Mouse (Mus musculus) lung, adult 2 months (tissue): ENCODE data around the gene Spata16. TPM values are rescaled to one million over a fixed set of nuclear protein-coding genes. Genes with fewer than 3 reads are reported as not detected.
"Not testable (repeated sequence)": the region's sequence is repeated elsewhere in the genome, so short reads cannot be mapped to it uniquely, and the experiment has no call there.

Source experiments
- DNase-seq: peaks from one replicate; pipeline ENCODE4 v3.0.0; 2022
- H3K4me1 ChIP-seq: fragments of 200-500 bp; 2 replicates; pipeline ENCODE4 v1.6.1; 2011; ENCODE audit warnings: low read length; ENCODE audit not compliant: control insufficient read depth, insufficient read depth
- H3K4me3 ChIP-seq: fragments of 200-500 bp; replicated peaks from 2 replicates; pipeline ENCODE3; 2011; ENCODE audit warnings: low read depth, mild to moderate bottlenecking, control low read depth, low read length; ENCODE audit errors: extremely low read depth
- CTCF ChIP-seq: fragments of 200-500 bp; IDR thresholded peaks from 2 replicates; pipeline ENCODE4 v1.5.1; 2011; ENCODE audit warnings: mild to moderate bottlenecking, low read length, control low read depth; ENCODE audit not compliant: insufficient read depth
- POLR2A ChIP-seq: fragments of 200-500 bp; IDR thresholded peaks from 2 replicates; pipeline ENCODE4 v1.6.1; 2011; ENCODE audit warnings: low read depth, mild to moderate bottlenecking, control low read depth, low read length, borderline replicate concordance; ENCODE audit errors: extremely low read depth
- WGBS: fragments of 180-500 bp; shearing (Covaris S2); methylation state at CpG from one replicate; pipeline ENCODE4 v1.1.7; 2018; 5-methylcytosine and 5-hydroxymethylcytosine counted together
- polyA plus RNA-seq: library from polyadenylated mRNA; depleted of rRNA; stranded (reverse); fragments of >200 nt; gene quantifications from 2 replicates; pipeline ENCODE4 v1.2.3, GENCODE M21; 2012; rRNA removed

Spata16 gene
- not detected in 2 replicates for polyA plus RNA-seq

GRCm38 (mm10) chr3:26637402-26637801 is at the start of gene Spata16:
Gene Spata16, plus strand, starts transcription at chr3:26637620.
- Histone ChIP-seq H3K4me1 (no peaks in the 10 kb centered on the region), H3K4me3 (no peak within 1 kb of the TSS)
- no peak for TF ChIP-seq CTCF
- no peak for TF ChIP-seq POLR2A
- no peak for DNase-seq
- WGBS = 63% methylated on average over 11 of the region's 11 CpGs

- no peak for DNase-seq
- no peak overlapping the region for H3K4me3 ChIP-seq
- TF ChIP-seq CTCF (no peak), POLR2A (no peak)
- no peaks in the 10 kb centered on the region for H3K4me1 ChIP-seq
- WGBS = 76% methylated on average over 1 of the region's 1 CpGs
Measured at GRCm38 (mm10) chr3:26604861-26605260, 32.6 kb upstream of the Spata16 start.

- no peak for TF ChIP-seq CTCF
- no peak for TF ChIP-seq POLR2A
- DNase-seq = no peak
- 78% methylated on average over 5 of the region's 5 CpGs for WGBS
- Histone ChIP-seq H3K4me3 (no peak overlapping the region), H3K4me1 (no peaks in the 10 kb centered on the region)
Measured at GRCm38 (mm10) chr3:26608531-26608930, 28.9 kb upstream of the Spata16 start.

GRCm38 (mm10) chr3:26639214-26639613 is 1.8 kb downstream of the Spata16 start:
- WGBS = 66% methylated on average over 9 of the region's 9 CpGs
- no peak for TF ChIP-seq CTCF
- no peak for TF ChIP-seq POLR2A
- no peaks in the 10 kb centered on the region for H3K4me1 ChIP-seq

GRCm38 (mm10) chr3:26639851-26640250 is 2.4 kb downstream of the Spata16 start:
- H3K4me1 ChIP-seq = no peaks in the 10 kb centered on the region
- H3K4me3 ChIP-seq = no peak overlapping the region
- TF ChIP-seq POLR2A (no peak), CTCF (no peak)
- 86% methylated on average over 8 of the region's 8 CpGs for WGBS
- no peak for DNase-seq

More at GRCm38 (mm10) chr3:26639214-26639613, 1.8 kb downstream of the Spata16 start:
- no peak for DNase-seq
- H3K4me3 ChIP-seq = no peak overlapping the region

GRCm38 (mm10) chr3:26640321-26641075 is 3.1 kb downstream of the Spata16 start:
- WGBS = 69% methylated on average over 8 of the region's 8 CpGs
- no peak for DNase-seq
- TF ChIP-seq POLR2A (no peak), CTCF (no peak)

GRCm38 (mm10) chr3:26641351-26642249 is 4.2 kb downstream of the Spata16 start:
- no peaks in the 10 kb centered on the region for H3K4me1 ChIP-seq
- no peak for DNase-seq
- H3K4me3 ChIP-seq = no peak overlapping the region
- TF ChIP-seq CTCF = no peak
- TF ChIP-seq POLR2A = no peak
- WGBS = 80% methylated on average over 15 of the region's 15 CpGs

More at GRCm38 (mm10) chr3:26640321-26641075, 3.1 kb downstream of the Spata16 start:
- H3K4me1 ChIP-seq = no peaks in the 10 kb centered on the region
- no peak overlapping the region for H3K4me3 ChIP-seq

- no peak for DNase-seq
- 60% methylated on average over 1 of the region's 1 CpGs for WGBS
Measured at GRCm38 (mm10) chr3:26644136-26644535, 6.7 kb downstream of the Spata16 start.

GRCm38 (mm10) chr3:26646834-26647233 is 9.4 kb downstream of the Spata16 start:
- no peak overlapping the region for H3K4me3 ChIP-seq
- no peak for TF ChIP-seq POLR2A
- no peak for TF ChIP-seq CTCF
- no peaks in the 10 kb centered on the region for H3K4me1 ChIP-seq
- no peak for DNase-seq
- WGBS = 66% methylated on average over 7 of the region's 7 CpGs

More at GRCm38 (mm10) chr3:26644136-26644535, 6.7 kb downstream of the Spata16 start:
- H3K4me3 ChIP-seq = no peak overlapping the region
- H3K4me1 ChIP-seq = no peaks in the 10 kb centered on the region
- TF ChIP-seq CTCF = no peak
- TF ChIP-seq POLR2A = no peak

GRCm38 (mm10) chr3:26685832-26686231 is 48.4 kb downstream of the Spata16 start:
- 66% methylated on average over 3 of the region's 3 CpGs for WGBS
- no peak for TF ChIP-seq CTCF
- no peak for TF ChIP-seq POLR2A
- no peak for DNase-seq
- H3K4me1 ChIP-seq = no peaks in the 10 kb centered on the region
- no peak overlapping the region for H3K4me3 ChIP-seq

GRCm38 (mm10) chr3:26709492-26709891 is 72.1 kb downstream of the Spata16 start:
- H3K4me1 ChIP-seq, DNase-seq, H3K4me3 ChIP-seq: not testable (repeated sequence)
- WGBS = 72% methylated on average over 5 of the region's 5 CpGs
